8 mouse cellular contexts compared by ENCODE assay signal in genomic region chr19:5083961-5084833, GRCm38 (mm10). TPM values are rescaled to one million over a fixed set of nuclear protein-coding genes. Genes with fewer than 3 reads are reported as not detected.
DNase-seq lines count a peak whose midpoint lies in the region; ATAC-seq and TF ChIP-seq lines count a peak whose summit lies in the region.
"Had no signal": no experiment of that assay in that cellular context is flagged by ENCODE, and none has a peak within 500 bp of the region (broad histone marks: within the 10 kb centered on the region; RNA-seq: fewer than 3 reads in every experiment).

No protein-coding gene starts in this region.

- 57% methylated on average over 3 of the region's 3 CpGs for WGBS in lung, embryonic 15.5 days
- WGBS in lung, adult 2 months: 61% methylated on average over 3 of the region's 3 CpGs
- whole genome bisulfite sequencing in forebrain, embryonic 14.5 days: 78% methylated on average over 3 of the region's 3 CpGs
- 58% methylated on average over 3 of the region's 3 CpGs for WGBS in limb, embryonic 12.5 days
- 57% methylated on average over 3 of the region's 3 CpGs for WGBS in stomach, embryonic 14.5 days

- no peaks in the 10 kb centered on the region for H3K36me3 ChIP-seq in lung, embryonic 15.5 days
- no peaks in the 10 kb centered on the region for H3K36me3 ChIP-seq in forebrain, embryonic 14.5 days (ENCODE audit: control insufficient read depth, insufficient read depth, low read length)
- H3K36me3 ChIP-seq in limb, embryonic 12.5 days: no peaks in the 10 kb centered on the region
- H3K36me3 ChIP-seq in stomach, embryonic 14.5 days (ENCODE audit: control insufficient read depth, insufficient read depth, low read length): no peaks in the 10 kb centered on the region

- DNase-seq in lung, adult 2 months: no peak
- no peak for DNase-seq in forebrain, embryonic 14.5 days (ENCODE audit: low spot score)
- DNase-seq in kidney, postnatal 25 days: no peak
- DNase-seq in thymus, postnatal 36 days: no peak
- DNase-seq: layer of hippocampus, adult 9-11 months had no signal

- H3K4me1 ChIP-seq in lung, embryonic 15.5 days: peaks cover 21% of the 10 kb centered on the region
- peaks cover 4% of the 10 kb centered on the region for H3K4me1 ChIP-seq in lung, adult 2 months (ENCODE audit: control insufficient read depth, insufficient read depth, low read length)
- peaks cover 13% of the 10 kb centered on the region for H3K4me1 ChIP-seq in forebrain, embryonic 14.5 days (ENCODE audit: control insufficient read depth, insufficient read depth, low read length)
- peaks cover 21% of the 10 kb centered on the region for H3K4me1 ChIP-seq in limb, embryonic 12.5 days (replicated peaks)
- peaks cover 16% of the 10 kb centered on the region for H3K4me1 ChIP-seq in stomach, embryonic 14.5 days (ENCODE audit: control insufficient read depth, insufficient read depth, low read length)

- no peak for TF ChIP-seq POLR2A in lung, adult 2 months (IDR thresholded peaks at IDR 0.05; ENCODE audit: borderline replicate concordance, extremely low read depth, low read depth, low read length)

- no peak for ATAC-seq in lung, embryonic 15.5 days (ENCODE audit: borderline replicate concordance, extremely low read depth, low FRiP score, low TSS enrichment)
- ATAC-seq in forebrain, embryonic 14.5 days: no peak
- no peak for ATAC-seq in limb, embryonic 12.5 days (ENCODE audit: insufficient number of reproducible peaks, insufficient read depth, low FRiP score, low TSS enrichment, low read depth)
- no peak for ATAC-seq in stomach, embryonic 14.5 days (ENCODE audit: insufficient number of reproducible peaks, insufficient read depth, low FRiP score, low read depth)

- H3K4me2 ChIP-seq in lung, embryonic 15.5 days: no peak overlapping the region
- H3K4me2 ChIP-seq in forebrain, embryonic 14.5 days (ENCODE audit: low read length): peak overlapping the region; percentile 79
- H3K4me2 ChIP-seq in limb, embryonic 12.5 days: no peak overlapping the region
- H3K4me2 ChIP-seq in stomach, embryonic 14.5 days (replicated peaks; ENCODE audit: low read depth, low read length): no peak overlapping the region

- no peak overlapping the region for H3K27ac ChIP-seq in lung, embryonic 15.5 days
- H3K27ac ChIP-seq in forebrain, embryonic 14.5 days (ENCODE audit: low read depth, low read length): no peak overlapping the region
- H3K27ac ChIP-seq in limb, embryonic 12.5 days: no peak overlapping the region
- H3K27ac ChIP-seq in stomach, embryonic 14.5 days (ENCODE audit: low read length): no peak overlapping the region

- no peak overlapping the region for H3K9ac ChIP-seq in lung, embryonic 15.5 days
- peak overlapping the region; percentile 63; the same call in 1 of the 2 replicates for H3K9ac ChIP-seq in forebrain, embryonic 14.5 days (ENCODE audit: low read length)
- no peak overlapping the region for H3K9ac ChIP-seq in limb, embryonic 12.5 days (replicated peaks)
- no peak overlapping the region for H3K9ac ChIP-seq in stomach, embryonic 14.5 days (replicated peaks; ENCODE audit: low read depth, low read length)

- H3K9me3 ChIP-seq in lung, embryonic 15.5 days: no peaks in the 10 kb centered on the region
- no peaks in the 10 kb centered on the region for H3K9me3 ChIP-seq in forebrain, embryonic 14.5 days (replicated peaks; ENCODE audit: control insufficient read depth, low read length)
- no peaks in the 10 kb centered on the region for H3K9me3 ChIP-seq in limb, embryonic 12.5 days
- H3K9me3 ChIP-seq in stomach, embryonic 14.5 days (ENCODE audit: control insufficient read depth, low read depth, low read length): no peaks in the 10 kb centered on the region

- peaks cover 70% of the 10 kb centered on the region for H3K27me3 ChIP-seq in lung, embryonic 15.5 days
- peaks cover 56% of the 10 kb centered on the region for H3K27me3 ChIP-seq in forebrain, embryonic 14.5 days (replicated peaks; ENCODE audit: control insufficient read depth, insufficient read depth, low read length)
- peaks cover 75% of the 10 kb centered on the region for H3K27me3 ChIP-seq in limb, embryonic 12.5 days
- peaks cover 41% of the 10 kb centered on the region for H3K27me3 ChIP-seq in stomach, embryonic 14.5 days (ENCODE audit: control insufficient read depth, insufficient read depth, low read length)

- peak overlapping the region; percentile 47; the same call in 1 of the 2 replicates for H3K4me3 ChIP-seq in lung, embryonic 15.5 days
- no peak overlapping the region for H3K4me3 ChIP-seq in lung, adult 2 months (replicated peaks; ENCODE audit: extremely low read depth, low read depth, low read length)
- H3K4me3 ChIP-seq in forebrain, embryonic 14.5 days (ENCODE audit: low read depth, low read length): peak overlapping the region; percentile 46
- peak overlapping the region; percentile 49 for H3K4me3 ChIP-seq in limb, embryonic 12.5 days (replicated peaks)
- H3K4me3 ChIP-seq in stomach, embryonic 14.5 days (ENCODE audit: low read depth, low read length): peak overlapping the region; percentile 39; the same call in 1 of the 2 replicates

- TF ChIP-seq CTCF in lung, adult 2 months (IDR thresholded peaks at IDR 0.05; ENCODE audit: insufficient read depth, low read length): no peak

RNA-seq across cellular contexts. Expression of gene Tmem151a, which starts 1.1 kb away (rescaled TPM):
- 3.4 and 4.6 TPM in 2 replicates for polyA plus RNA-seq in lung, embryonic 15.5 days (2015; fragmentation: Nextera tagmentation; extraction: Ambion mirVana)
- polyA plus RNA-seq in lung, adult 2 months (2012; rRNA removed): 10.7 and 11.8 TPM in 2 replicates
- 5.4 and 7.5 TPM in 2 replicates for polyA plus RNA-seq in forebrain, embryonic 14.5 days (2014; fragmentation: Nextera tagmentation; extraction: Ambion mirVana)
- polyA plus RNA-seq in limb, embryonic 12.5 days (2016; fragmentation: Nextera tagmentation; extraction: Ambion mirVana): 2.3 and 2.8 TPM in 2 replicates
- polyA plus RNA-seq in stomach, embryonic 14.5 days (2014; fragmentation: Nextera tagmentation; extraction: Ambion mirVana): 6.4 and 7.7 TPM in 2 replicates

RNA-seq across cellular contexts. Expression of gene Yif1a, which starts 4.1 kb away (rescaled TPM):
- 94.5 and 96.8 TPM in 2 replicates for polyA plus RNA-seq in lung, embryonic 15.5 days (2015; fragmentation: Nextera tagmentation; extraction: Ambion mirVana)
- 154 and 165 TPM in 2 replicates for polyA plus RNA-seq in lung, adult 2 months (2012; rRNA removed)
- 71.6 and 95.5 TPM in 2 replicates for polyA plus RNA-seq in forebrain, embryonic 14.5 days (2014; fragmentation: Nextera tagmentation; extraction: Ambion mirVana)
- polyA plus RNA-seq in limb, embryonic 12.5 days (2016; fragmentation: Nextera tagmentation; extraction: Ambion mirVana): 60.7 and 69.4 TPM in 2 replicates
- 112 and 117 TPM in 2 replicates for polyA plus RNA-seq in stomach, embryonic 14.5 days (2014; fragmentation: Nextera tagmentation; extraction: Ambion mirVana)

RNA-seq across cellular contexts. Expression of gene Cnih2, which starts 14.1 kb away (rescaled TPM):
- polyA plus RNA-seq in lung, embryonic 15.5 days (2015; fragmentation: Nextera tagmentation; extraction: Ambion mirVana): 8.6 and 9.0 TPM in 2 replicates
- polyA plus RNA-seq in lung, adult 2 months (2012; rRNA removed): 1.2 and 1.3 TPM in 2 replicates
- polyA plus RNA-seq in forebrain, embryonic 14.5 days (2014; fragmentation: Nextera tagmentation; extraction: Ambion mirVana): 350 and 370 TPM in 2 replicates
- polyA plus RNA-seq in limb, embryonic 12.5 days (2016; fragmentation: Nextera tagmentation; extraction: Ambion mirVana): 43.0 and 46.3 TPM in 2 replicates
- 25.8 and 27.3 TPM in 2 replicates for polyA plus RNA-seq in stomach, embryonic 14.5 days (2014; fragmentation: Nextera tagmentation; extraction: Ambion mirVana)

RNA-seq across cellular contexts. Expression of gene Cd248, which starts 16.3 kb away (rescaled TPM):
- 71.7 and 72.4 TPM in 2 replicates for polyA plus RNA-seq in lung, embryonic 15.5 days (2015; fragmentation: Nextera tagmentation; extraction: Ambion mirVana)
- 20.9 and 22.6 TPM in 2 replicates for polyA plus RNA-seq in lung, adult 2 months (2012; rRNA removed)
- polyA plus RNA-seq in forebrain, embryonic 14.5 days (2014; fragmentation: Nextera tagmentation; extraction: Ambion mirVana): 12.5 and 16.2 TPM in 2 replicates
- 30.6 and 38.1 TPM in 2 replicates for polyA plus RNA-seq in limb, embryonic 12.5 days (2016; fragmentation: Nextera tagmentation; extraction: Ambion mirVana)
- 88.3 and 90.1 TPM in 2 replicates for polyA plus RNA-seq in stomach, embryonic 14.5 days (2014; fragmentation: Nextera tagmentation; extraction: Ambion mirVana)

RNA-seq across cellular contexts. Expression of gene Rab1b, which starts 22.7 kb away (rescaled TPM):
- 288 and 294 TPM in 2 replicates for polyA plus RNA-seq in lung, embryonic 15.5 days (2015; fragmentation: Nextera tagmentation; extraction: Ambion mirVana)
- 213 and 232 TPM in 2 replicates for polyA plus RNA-seq in lung, adult 2 months (2012; rRNA removed)
- 247 and 250 TPM in 2 replicates for polyA plus RNA-seq in forebrain, embryonic 14.5 days (2014; fragmentation: Nextera tagmentation; extraction: Ambion mirVana)
- 237 and 239 TPM in 2 replicates for polyA plus RNA-seq in limb, embryonic 12.5 days (2016; fragmentation: Nextera tagmentation; extraction: Ambion mirVana)
- 253 TPM in 2 replicates for polyA plus RNA-seq in stomach, embryonic 14.5 days (2014; fragmentation: Nextera tagmentation; extraction: Ambion mirVana)
